Mouse (Mus musculus) MEL (cell line): ENCODE data around the gene Tnni1.

ENCODE experiments used
- CTCF ChIP-seq, 3 experiments: IDR thresholded peaks in 2 of 3; conservative IDR thresholded peaks in 1 of 3; 2 replicates each; pipeline ENCODE4 v1.5.1; 2011 to 2012; ENCODE audit warnings: low read length in 3 of 3, low read depth in 2 of 3, mild to moderate bottlenecking in 2 of 3, improper control_type of control experiment in 1 of 3, inconsistent platforms in 1 of 3, mixed read lengths in 1 of 3, moderate library complexity in 1 of 3; ENCODE audit not compliant: control insufficient read depth in 1 of 3, insufficient read depth in 1 of 3, poor library complexity in 1 of 3, severe bottlenecking in 1 of 3
- MAFK ChIP-seq: IDR thresholded peaks from 2 replicates; pipeline ENCODE4 v1.6.1; 2011; ENCODE audit warnings: low read depth, mild to moderate bottlenecking, low read length, improper control_type of control experiment, borderline replicate concordance
- MXI1 ChIP-seq: IDR thresholded peaks from 2 replicates; pipeline ENCODE4 v1.6.1; 2011; ENCODE audit warnings: mild to moderate bottlenecking, low read depth, low read length, improper control_type of control experiment

DNA sequence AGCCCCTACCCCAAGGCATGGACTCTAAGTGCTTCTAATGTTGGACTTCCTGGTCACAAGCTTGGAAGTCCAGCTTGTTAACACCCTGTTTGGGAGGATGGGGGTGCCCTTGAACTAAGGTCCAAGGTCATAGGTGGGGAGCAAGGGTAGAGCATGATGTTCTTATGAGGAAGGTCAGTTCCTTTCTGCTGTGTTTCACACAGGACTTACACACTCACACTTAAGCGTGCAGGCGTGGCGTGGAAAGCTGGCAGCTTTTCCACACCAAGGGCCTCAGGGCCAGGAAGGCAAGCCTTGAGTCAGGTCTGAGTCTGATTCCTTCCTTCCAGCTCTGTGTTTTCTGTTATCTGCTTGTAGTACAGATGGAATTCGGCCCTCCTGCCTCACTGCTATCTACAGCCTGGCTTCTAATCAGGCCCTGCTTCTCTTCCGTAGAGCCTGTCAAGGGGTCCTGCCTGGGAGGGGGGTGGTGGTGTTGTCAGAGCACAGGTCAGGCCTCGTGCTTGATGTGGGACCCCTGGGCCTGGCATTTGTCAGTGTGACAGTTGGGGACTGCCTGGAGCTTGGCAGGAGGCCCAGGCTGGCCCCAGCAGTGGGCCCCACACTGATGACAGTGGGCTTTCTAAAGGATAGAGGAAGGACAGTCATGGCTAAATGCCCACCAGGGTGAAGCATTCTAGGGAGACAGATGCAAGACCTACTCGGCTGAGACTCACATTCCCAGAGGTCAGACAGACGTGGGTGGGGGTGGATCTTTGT lies 21.1 kb downstream of the Tnni1 start:
- TF ChIP-seq MAFK = no peak
- no peak for TF ChIP-seq MXI1
- TF ChIP-seq CTCF (IDR thresholded peaks at IDR 0.05 in 2 of 3, conservative IDR thresholded peaks at IDR 0.05 in 1 of 3; ENCODE audit: control insufficient read depth in 1 of 3, insufficient read depth in 1 of 3, low read depth in 2 of 3, low read length in 3 of 3, poor library complexity in 1 of 3, severe bottlenecking in 1 of 3) = no peak
